Mouse (Mus musculus) lung, postnatal 14 days (tissue): ENCODE data around the gene Prkch.

Source experiments
- DNase-seq: peaks from one replicate; pipeline ENCODE4 v3.0.0; 2021

The Prkch gene

DNA sequence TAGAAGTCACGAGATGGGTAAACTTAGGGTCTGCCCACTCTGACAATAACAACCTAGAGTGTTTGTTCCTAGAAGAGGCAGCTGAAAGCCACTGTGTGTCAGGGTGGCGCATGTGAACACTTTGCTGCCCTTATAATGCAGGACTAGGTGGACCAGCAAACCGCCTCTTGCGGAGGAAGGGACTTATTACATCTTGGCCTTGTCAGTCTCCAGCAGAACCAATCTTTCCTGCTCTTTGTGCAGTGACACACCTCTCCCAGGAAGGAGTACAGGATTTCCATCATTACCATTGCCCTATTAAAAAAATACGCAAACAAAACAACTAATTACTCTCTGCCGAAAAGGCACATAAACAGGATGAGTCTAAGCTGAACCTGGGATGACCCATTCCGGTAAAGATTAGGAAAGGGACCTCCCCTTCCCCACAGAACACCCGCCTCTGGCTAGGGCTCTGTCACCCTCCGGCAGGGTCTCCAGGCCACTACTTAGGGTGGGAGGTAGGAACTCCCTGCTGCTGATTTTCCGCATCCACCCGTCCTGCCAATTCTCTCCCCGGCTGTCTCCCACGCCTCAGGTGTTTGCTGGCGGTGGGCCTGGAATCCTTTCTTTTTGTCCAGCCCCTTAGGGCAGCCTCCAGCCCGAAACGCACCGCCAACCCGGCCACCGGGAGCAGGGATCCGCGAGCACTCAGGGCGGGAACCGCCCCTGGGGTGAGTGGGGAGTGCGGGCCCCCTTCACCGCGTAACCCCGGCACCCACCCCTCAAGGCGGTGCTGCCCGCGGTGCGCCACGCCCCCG lies 585 bp upstream of the Prkch start:
- DNase-seq = peak; percentile 42

DNA sequence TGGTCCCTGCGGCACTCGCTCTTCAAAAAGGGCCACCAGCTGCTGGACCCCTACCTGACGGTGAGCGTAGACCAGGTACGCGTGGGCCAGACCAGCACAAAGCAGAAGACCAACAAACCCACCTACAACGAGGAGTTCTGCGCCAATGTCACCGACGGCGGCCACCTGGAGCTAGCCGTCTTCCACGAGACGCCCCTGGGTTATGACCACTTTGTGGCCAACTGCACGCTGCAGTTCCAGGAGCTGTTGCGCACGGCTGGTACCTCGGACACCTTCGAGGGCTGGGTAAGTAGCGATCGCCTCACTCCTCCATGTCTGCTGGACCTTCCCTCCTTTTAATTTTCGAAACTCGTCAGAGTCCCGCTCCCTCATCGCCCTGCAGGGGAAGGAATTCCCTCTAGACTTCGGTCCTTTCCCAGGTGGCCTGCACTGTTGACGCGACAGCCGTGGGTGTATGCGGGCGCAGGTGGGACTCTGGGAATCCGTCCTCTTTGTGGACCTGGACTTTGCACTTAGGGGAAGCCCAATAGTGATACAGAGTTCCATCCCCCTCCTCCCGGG lies 725 bp downstream of the Prkch start:
- DNase-seq = no peak

DNA sequence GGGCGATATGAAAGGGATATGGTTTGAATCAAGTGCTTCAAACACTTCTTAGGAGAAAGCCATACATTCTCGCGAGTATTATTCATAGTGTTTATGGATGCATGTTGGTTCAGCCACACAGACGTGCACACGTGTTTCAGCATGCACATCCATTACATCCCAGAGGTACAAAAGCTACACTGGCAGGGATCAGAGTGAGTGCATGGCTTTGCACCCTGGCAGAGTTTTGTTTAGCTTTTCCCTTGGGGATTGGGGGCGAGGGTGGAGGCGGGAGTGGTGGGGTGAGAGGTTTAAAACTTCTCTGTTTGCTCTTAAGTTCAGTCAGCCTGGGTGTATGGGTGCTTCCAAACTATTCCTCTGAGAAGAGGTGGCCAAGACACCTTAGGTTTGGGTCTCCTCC lies 1.3 kb downstream of the Prkch start:
- DNase-seq = no peak

DNA sequence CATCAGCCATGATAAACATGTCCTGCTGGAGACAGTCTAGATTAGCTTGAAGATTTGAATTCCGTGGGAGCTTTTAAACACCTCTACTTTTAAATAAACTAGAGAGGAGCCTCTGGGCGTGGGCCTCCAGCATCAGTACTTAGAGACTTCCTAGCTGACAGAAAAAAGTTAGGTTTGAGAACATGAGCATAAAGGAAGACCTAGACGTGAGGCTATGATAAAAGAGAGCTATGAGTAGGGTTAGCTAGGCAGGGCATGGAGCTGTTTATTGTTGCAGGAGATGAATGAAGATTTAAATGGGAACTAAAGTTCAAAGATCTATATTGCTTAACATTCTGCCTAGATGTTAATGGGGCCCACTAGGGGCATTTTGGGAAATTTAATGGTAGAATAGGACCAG lies 2.7 kb downstream of the Prkch start:
- no peak for DNase-seq

DNA sequence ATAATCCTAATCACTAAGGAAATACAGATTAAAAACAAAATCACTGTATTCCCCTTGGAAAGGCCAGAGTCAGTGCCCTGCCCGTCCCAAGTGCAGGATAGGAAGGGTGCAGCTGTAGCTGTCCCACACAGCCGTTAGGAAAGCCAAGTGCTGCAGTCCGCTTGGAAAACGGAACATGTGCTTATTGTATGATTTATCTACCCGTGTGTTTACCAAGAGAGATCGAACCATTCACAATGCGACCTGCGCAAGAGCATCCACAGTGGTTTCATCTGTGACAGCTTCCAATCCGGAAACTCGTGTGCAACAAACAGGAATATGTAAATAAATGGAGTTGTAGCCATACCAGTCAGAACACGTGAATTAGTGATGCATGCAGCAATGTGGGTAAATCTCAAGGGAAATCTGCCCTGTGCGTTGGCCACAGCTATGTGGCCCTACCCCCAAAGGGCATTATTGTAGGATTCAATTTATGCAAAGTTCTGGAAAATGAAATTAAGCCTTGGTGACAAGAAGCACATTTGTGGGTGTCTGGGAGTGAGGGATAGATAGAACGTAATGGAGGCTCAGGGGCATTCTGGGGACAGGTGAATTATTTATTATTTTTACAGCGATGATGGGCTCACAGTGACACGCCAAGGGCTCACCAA lies 6.2 kb downstream of the Prkch start:
- DNase-seq = no peak

DNA sequence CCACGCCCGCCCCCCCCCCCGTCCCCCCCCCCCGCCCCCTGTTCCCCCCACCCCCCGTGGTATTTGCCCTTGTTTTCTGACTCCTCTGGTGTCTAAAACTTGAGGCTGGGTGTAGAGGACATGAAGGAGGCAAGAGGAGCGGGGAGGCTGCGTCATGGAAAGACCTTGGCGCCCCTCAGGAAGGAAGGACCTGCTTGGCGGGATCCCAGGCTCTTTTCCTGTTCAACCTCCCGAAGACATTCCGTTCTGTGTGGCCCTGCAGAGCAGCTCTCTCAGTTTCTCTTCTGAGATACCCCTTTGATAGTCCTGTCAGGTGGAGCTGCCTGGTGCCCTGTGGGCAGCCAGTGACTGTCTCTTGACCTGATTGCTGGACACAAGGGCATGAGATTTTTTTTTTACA lies 7.0 kb downstream of the Prkch start:
- DNase-seq = peak; percentile 82

DNA sequence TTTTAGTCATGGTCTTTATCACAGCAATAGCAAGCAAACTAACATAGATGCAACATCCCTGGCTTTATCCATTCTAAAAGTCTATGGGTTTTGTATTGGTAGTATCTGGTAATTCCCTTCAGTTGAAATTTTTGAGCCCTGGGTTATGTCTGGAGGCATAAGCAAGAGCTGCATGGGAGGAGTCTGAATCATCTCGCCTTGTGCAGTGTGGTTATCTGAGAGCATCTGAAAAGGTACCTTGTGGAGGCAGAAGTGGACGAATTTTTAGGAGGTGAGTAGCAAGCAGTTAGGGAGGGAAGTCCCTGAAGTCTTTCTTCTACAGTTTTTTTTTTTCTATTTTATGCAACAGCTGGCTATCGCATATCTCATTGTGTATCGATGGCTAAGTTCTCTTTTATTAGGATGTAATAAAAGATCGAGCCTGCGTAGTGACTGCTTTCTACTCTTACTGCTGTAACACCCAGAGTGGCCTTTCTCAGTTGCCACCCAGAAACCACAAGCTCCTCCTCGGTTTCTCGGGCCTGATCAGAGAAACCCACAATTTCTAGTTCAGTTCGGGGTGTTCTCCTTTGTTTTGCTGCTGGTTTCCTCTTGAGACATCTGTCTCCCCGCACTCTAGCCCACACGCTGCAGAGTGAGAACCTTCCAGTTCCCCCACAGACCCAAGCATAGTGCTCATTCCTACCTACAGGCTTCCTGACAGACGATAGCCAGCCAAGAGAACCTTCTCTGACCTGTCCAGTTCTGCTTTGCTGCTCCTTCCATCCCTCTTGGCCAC lies 8.6 kb downstream of the Prkch start:
- no peak for DNase-seq

DNA sequence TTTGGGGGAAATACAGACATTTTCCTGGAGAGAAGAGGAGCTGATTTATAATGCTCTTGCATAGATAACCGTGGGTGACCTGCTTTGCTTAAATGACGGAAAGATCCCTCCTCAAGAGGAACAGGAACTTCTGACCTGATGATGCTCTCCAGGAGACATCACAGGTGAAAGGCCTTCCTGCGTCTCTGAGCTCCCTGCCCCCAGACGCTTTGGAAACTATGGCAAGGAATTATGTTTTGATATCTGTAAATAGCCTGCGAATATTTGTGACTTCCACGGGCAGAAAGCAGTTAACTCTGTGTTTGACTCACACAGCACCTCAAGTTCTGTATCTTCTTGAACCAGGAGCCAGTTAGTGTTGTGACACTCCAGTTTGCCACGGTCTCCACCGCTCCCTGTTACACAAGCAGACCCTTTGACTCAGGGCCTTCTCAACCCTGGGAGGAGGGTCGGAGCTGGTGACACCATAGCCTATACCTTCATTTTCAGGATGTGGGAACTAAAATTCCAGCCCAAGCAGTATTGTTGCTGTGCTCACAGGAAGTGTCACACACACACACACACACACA lies 9.7 kb downstream of the Prkch start:
- DNase-seq = no peak

DNA sequence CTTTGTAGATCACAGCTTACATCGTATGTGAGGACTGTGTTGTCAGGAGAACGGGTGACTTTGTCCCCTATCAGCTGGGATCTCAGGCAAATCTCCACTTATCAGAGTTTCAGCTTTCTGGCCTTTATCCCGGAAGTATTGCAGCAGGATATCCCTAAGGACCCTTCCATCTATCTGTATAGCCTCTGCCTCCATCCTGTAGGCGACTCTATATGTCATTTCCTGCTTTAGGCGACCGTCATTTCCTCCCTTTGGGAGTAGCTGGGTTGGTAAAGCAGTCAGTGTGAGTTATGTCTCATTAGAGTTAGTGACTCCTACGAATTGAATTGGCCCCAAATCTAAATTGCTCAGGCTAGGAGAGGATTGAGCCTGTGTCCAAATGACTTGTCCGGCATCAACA lies 10.6 kb downstream of the Prkch start:
- DNase-seq = no peak

DNA sequence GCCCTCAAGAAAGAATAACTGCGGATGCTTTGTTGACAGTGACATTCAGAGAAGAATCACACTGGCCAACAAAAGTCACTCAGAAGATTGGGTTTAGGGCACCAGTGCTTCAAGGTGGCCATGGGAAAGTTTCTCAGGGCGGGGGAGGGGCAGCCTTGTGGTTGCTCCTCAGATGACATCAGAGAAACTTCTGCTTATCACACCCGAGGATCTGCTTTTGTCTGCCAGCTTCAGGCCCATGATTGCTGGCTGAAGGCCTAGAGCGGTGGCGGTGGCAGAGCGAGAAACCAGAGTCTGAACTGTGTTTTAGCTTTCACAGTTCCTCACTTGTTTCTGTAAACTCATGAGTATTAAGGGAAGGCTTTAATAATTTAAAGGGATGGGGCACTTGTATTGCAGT lies 13.6 kb downstream of the Prkch start:
- DNase-seq = peak; percentile 71

DNA sequence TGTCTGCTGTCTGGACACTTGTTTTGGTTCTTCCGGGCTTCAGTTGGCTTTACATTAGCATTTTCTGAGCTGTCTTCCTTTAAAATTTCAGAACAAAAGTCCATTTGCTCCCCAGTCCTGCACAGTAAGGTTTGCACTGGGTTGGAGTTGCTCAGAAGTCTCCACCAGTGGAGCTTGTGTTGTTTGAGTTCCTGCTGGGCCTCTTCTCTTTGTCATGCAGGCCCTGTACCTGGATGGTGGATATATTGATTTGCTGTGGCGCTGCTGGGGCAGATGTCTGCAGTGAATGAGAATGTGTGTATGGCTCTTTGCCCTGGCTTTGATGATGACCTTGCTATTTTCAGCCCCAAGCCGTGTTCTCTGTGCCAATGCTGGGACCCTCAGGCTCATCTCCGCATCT lies 15.9 kb downstream of the Prkch start:
- DNase-seq = no peak

DNA sequence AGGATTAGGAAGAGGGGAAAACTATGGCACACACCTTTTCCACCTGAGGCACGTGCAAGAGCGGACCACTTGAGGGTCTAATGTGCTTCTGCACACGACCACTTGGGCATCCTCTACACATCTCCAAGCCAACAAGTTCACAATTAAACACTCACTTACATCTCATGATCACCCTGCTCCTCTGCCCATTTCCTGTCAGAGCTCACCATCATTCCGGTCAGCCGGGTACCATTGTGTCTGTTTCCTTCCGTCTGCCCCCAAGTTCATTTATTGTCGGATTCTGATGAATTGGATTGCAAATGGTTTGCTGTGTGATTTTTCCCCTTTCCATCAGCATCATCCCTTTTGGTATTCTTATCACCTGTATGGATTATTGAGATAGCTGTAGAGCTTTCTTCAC lies 18.4 kb downstream of the Prkch start:
- DNase-seq = no peak

DNA sequence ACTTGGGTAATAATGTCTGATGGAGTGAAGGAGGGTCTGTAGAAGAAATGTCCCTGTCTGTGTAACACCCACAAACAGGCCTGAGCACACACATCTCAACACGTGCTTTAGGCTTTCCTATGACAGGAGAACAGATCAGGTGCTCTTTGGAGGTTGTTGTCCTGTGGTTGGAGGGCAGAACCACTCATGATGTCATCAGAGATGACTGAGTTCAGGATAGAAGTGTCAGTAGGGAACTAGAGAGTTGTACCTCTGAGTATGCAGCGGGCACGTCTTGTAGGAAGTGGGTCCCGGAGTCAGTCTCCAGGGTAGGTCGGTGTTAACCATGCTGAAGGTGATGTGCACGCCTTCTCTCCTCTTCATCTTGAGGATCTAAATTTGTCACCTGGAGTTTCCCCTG lies 19.1 kb downstream of the Prkch start:
- DNase-seq = no peak

DNA sequence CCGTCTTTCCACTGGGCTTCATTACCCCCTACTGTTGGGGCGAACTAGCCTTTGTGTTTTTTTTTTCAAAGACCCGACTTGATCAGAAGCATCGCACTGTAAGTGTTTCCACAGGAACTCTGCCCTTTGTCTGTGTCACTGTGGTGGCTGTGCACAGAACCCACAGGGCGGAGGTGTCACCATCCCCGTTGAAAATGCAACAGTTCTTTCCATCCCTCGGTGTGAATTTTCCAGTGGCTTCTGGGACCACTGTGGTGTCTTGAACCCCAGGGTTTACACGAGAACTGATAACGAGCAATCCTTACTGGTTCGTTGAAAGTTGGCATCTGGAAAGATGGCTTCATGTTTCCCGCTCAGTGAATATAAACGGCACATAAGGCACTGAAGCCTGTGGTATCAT lies 20.2 kb downstream of the Prkch start:
- DNase-seq = no peak

DNA sequence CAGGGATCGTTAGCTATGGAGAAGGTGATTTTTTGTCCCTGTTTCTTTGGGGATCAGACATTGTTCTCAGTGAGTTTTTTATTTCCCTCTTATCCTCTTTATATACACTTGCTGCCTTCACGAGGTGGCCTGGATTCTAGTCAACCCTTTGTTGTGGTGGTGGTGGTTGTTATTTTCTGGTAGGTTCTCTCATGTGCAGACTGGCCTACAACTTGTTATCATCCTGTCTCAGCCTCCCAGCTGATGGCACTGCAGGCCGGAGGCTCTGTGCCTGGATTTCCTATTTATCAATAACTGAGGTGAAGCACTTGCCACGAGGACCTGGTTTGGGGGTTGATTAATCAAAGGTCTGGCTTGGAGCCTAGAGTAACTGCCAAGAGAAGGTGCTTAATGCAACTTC lies 20.6 kb downstream of the Prkch start:
- no peak for DNase-seq

DNA sequence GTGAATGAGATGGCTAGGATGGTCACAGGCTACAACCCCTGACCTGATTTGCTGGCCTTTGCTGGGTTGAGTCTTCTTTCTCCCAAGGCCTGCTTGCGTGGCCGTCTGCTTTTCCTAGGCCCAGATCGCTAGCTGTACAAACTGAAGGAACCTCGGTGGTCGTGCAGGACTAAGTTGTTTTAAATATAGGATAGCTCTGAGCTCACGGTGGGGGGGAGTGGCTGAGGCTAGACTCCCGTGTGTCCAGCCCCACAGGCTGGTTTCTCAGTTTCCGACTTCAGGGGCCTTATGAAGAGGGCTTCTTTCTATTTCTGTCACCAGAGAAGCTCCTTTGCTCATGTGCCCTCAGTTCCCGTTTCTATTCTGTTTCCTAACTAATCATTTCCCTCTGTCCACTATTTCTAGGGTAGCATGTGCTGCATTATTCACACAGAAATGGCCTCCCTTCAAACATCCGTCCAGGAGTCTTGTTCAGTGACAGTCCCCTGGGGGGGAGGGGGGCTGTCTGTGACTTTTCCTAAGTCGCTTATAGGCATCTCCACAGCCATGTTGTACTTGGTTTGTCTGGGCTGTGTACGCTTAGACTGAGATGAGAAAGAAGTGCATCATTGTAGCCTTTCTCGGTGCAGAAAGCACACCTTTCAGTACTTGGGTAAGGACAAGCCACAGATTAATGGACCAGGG lies 22.9 kb downstream of the Prkch start:
- no peak for DNase-seq

DNA sequence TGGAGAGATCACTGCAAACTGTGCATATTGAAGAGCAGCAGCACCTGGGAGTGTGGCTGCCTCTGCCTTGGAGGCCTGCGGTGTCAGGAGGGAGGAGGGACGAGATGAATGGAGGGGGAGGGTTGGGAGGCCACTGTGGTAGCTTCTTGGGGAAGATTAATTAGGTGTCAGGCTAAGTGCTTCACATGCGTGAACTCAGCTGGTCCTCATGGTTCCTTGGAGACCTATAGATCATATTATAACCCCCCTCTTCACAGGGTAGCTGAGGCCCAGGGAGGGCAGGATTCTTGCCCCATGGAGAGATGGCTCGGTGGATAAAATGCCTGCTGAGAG lies 23.4 kb downstream of the Prkch start:
- DNase-seq = no peak

DNA sequence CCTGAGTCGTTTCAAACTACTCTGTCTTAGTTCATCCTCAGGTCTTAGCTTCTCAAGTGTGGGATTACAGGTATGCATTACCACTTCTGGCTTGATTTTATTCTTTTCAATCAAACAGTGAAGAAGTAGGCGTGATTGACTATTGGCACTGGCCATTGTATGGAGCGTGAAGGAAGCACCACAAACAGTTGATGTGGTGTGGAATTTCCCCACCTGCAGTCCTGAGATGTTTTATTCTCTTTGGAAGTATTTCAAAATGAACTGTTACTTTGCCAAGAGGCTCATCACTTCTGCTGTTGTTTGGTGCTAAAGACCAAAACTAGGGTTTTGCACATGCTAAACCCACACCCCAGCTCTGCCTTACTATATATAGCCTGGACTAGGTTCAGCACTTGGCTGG lies 24.7 kb downstream of the Prkch start:
- DNase-seq = no peak

DNA sequence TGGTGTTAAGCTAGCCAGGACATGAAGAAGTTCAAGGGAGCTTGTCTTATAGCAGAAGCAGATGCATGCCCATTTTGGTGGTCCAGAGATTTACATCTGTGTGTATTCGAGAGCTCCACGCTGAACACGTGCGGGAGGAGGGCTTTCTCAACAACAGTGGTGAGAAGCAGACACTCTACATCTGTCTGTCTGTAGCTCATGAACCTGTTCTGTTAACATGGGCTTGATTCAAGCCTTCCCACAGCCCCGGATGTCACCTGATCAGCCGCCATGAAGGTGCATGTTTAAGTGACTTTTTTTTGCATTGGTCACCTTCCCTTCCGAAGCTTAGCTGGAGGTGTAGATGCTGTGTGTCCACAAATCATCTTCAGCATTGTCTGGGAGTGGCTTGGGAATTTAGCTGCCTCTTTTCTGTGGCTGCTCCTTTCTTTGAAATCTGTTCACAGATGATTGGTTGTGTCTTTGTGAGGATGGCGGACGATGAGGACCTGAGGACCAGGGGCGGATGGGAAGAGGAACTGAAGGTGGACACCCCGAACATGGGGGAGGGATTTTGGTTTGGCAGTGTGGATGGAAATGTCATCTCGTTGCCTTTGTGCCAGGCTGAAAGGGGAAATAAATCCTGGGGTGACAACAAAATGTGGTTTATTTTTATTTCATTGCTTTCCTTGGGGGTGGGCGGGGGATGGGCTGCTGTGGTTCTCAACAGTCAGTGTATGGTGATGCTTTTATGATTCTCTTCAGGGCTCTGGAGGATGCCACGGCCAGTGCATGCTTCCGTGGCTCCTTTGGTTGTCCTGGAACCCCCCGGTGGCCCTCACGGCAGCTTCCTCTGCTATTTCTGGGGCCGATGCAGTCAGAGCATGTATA lies 25.3 kb downstream of the Prkch start:
- no peak for DNase-seq

DNA sequence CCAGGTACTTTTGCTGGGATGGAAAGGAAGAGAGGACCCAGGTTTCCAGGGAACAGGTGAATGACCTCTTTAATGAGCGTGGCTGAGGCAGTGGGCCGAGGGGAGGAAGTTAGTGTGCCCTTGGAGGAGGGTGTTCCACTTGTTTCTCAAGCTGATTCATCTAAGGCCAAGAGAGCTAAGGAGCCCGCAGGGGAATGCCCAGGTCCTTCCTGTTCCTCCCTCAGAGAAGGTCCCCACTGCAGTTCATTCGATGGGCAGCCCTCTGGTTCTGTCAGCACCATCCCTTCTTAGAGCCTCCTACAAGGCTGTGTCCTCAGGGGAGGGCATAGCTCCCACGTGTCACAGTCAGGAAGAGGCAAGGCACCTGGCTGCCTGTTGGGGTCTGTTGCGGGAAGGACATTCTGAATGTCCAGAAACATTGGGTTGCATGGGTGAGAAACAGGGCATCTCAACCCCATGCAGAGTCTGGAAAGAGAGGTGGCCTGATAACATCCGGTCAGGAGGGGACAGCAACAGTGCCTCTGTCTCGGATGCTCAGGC lies 26.3 kb downstream of the Prkch start:
- DNase-seq = no peak

DNA sequence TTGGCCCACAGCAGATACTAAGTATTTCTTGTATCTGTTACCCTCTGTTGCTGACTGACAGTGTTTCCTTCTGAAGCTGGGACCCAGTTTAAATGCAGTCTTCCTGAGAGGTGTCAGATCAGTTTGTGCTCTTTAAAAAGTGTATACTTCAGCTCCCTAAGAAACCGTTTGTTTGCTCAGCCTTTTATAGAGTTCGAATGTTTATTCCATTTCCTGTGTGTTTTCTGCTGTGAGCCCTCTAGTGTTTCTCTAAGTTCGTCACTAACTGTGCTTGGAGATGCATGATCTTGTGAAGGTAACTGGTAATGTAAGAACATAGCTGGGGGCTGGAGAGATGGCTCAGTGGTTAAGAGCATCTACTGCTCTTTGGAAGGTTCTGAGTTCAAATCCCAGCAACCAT lies 27.1 kb downstream of the Prkch start:
- no peak for DNase-seq

DNA sequence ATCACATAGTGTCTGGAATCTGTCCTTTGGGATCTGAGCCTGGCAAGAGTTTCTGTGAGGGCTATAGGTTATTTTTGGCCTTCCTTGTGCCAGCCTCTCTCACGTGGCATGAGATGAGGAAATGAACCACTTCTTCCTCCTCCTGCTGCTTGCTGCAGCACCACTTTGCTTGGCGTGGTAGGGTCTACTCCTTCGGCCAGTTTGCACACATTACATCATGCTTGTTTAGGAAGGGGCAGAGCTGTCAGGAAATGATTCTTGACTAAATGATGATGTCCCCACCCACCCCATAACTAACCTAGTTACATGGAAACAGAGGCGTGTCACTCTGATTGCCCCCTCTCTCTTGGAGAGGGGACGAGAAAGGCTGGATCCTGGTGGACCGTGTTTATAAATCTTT lies 28.6 kb downstream of the Prkch start:
- DNase-seq = no peak
